Mouse (Mus musculus) erythroid progenitor cell, adult 5-6 weeks (primary cell): ENCODE data around the gene S1pr2. TPM values are rescaled to one million over a fixed set of nuclear protein-coding genes. Genes with fewer than 3 reads are reported as not detected.

Experiments
- total RNA-seq, 2 experiments: library from RNA; stranded (forward) in 1 of 2; stranded (reverse) in 1 of 2; fragments of 150-400 nt in 1 of 2; fragments of 186-747, 209-891 nt in 1 of 2; gene quantifications; 2 replicates each; pipeline versions ENCODE4 v1.2.3 to v1.2.4; 2015 to 2017; ENCODE audit warnings: low replicate concordance in 2 of 2

The S1pr2 gene
- total RNA-seq, 2 experiments from 2014 or later: under 0.01 TPM; not detected in 1

Other genes with a start within 250 kb of the S1pr2 start
- gene Olfm2, start 230.4 kb downstream of the S1pr2 start, total RNA-seq (2015; ENCODE audit: low replicate concordance): not detected in 2 replicates
- gene Olfm2, start 230.4 kb downstream of the S1pr2 start, total RNA-seq (2017; ENCODE audit: low replicate concordance): not detected in 2 replicates
- 1.3 TPM in 1 of 2 replicates, not detected in the other for gene Col5a3, start 161.7 kb downstream of the S1pr2 start, total RNA-seq (2015; ENCODE audit: low replicate concordance)
- gene Col5a3, start 161.7 kb downstream of the S1pr2 start, total RNA-seq (2017; ENCODE audit: low replicate concordance): 0.39 TPM in 1 of 2 replicates, not detected in the other
- not detected in 2 replicates for gene Rdh8, start 158.3 kb downstream of the S1pr2 start, total RNA-seq (2015; ENCODE audit: low replicate concordance)
- not detected in 2 replicates for gene Rdh8, start 158.3 kb downstream of the S1pr2 start, total RNA-seq (2017; ENCODE audit: low replicate concordance)
- 1.1 and 1.7 TPM in 2 replicates for gene A230050P20Rik, start 108.1 kb downstream of the S1pr2 start, total RNA-seq (2015; ENCODE audit: low replicate concordance)
- 3.7 and 4.3 TPM in 2 replicates for gene A230050P20Rik, start 108.1 kb downstream of the S1pr2 start, total RNA-seq (2017; ENCODE audit: low replicate concordance)
- not detected in 2 replicates for gene Angptl6, start 97.1 kb downstream of the S1pr2 start, total RNA-seq (2015; ENCODE audit: low replicate concordance)
- gene Angptl6, start 97.1 kb downstream of the S1pr2 start, total RNA-seq (2017; ENCODE audit: low replicate concordance): 0.53 TPM in 1 of 2 replicates, not detected in the other
- 6.7 and 19.1 TPM in 2 replicates for gene Ppan, start 88.6 kb downstream of the S1pr2 start, total RNA-seq (2015; ENCODE audit: low replicate concordance)
- 7.1 and 16.2 TPM in 2 replicates for gene Ppan, start 88.6 kb downstream of the S1pr2 start, total RNA-seq (2017; ENCODE audit: low replicate concordance)
- gene Eif3g, start 78.2 kb downstream of the S1pr2 start, total RNA-seq (2015; ENCODE audit: low replicate concordance): 47.4 and 59.5 TPM in 2 replicates
- 41.5 and 59.7 TPM in 2 replicates for gene Eif3g, start 78.2 kb downstream of the S1pr2 start, total RNA-seq (2017; ENCODE audit: low replicate concordance)
- gene Dnmt1, start 16.9 kb downstream of the S1pr2 start, total RNA-seq (2015; ENCODE audit: low replicate concordance): 122 and 135 TPM in 2 replicates
- gene Dnmt1, start 16.9 kb downstream of the S1pr2 start, total RNA-seq (2017; ENCODE audit: low replicate concordance): 217 and 249 TPM in 2 replicates
- 13.0 and 22.0 TPM in 2 replicates for gene Mrpl4, start 26.0 kb upstream of the S1pr2 start, total RNA-seq (2015; ENCODE audit: low replicate concordance)
- 13.3 and 18.0 TPM in 2 replicates for gene Mrpl4, start 26.0 kb upstream of the S1pr2 start, total RNA-seq (2017; ENCODE audit: low replicate concordance)
- gene Icam1, start 39.2 kb upstream of the S1pr2 start, total RNA-seq (2015; ENCODE audit: low replicate concordance): 1.3 TPM in 1 of 2 replicates, not detected in the other
- 1.5 and 9.0 TPM in 2 replicates for gene Icam1, start 39.2 kb upstream of the S1pr2 start, total RNA-seq (2017; ENCODE audit: low replicate concordance)
- gene Icam4, start 52.6 kb upstream of the S1pr2 start, total RNA-seq (2015; ENCODE audit: low replicate concordance): 164 and 214 TPM in 2 replicates
- 107 and 112 TPM in 2 replicates for gene Icam4, start 52.6 kb upstream of the S1pr2 start, total RNA-seq (2017; ENCODE audit: low replicate concordance)
- 1.3 and 1.4 TPM in 2 replicates for gene Icam5, start 55.3 kb upstream of the S1pr2 start, total RNA-seq (2015; ENCODE audit: low replicate concordance)
- gene Icam5, start 55.3 kb upstream of the S1pr2 start, total RNA-seq (2017; ENCODE audit: low replicate concordance): 1.3 and 3.5 TPM in 2 replicates
- gene Zglp1, start 90.3 kb upstream of the S1pr2 start, total RNA-seq (2015; ENCODE audit: low replicate concordance): 6.8 TPM in 1 of 2 replicates, not detected in the other
- not detected in 2 replicates for gene Zglp1, start 90.3 kb upstream of the S1pr2 start, total RNA-seq (2017; ENCODE audit: low replicate concordance)
- not detected in 2 replicates for gene Gm49373, start 96.3 kb upstream of the S1pr2 start, total RNA-seq (2015; ENCODE audit: low replicate concordance)
- not detected in 2 replicates for gene Gm49373, start 96.3 kb upstream of the S1pr2 start, total RNA-seq (2017; ENCODE audit: low replicate concordance)
- gene Fdx1l, start 96.8 kb upstream of the S1pr2 start, total RNA-seq (2015; ENCODE audit: low replicate concordance): 13.0 and 19.8 TPM in 2 replicates
- 7.8 and 19.7 TPM in 2 replicates for gene Fdx1l, start 96.8 kb upstream of the S1pr2 start, total RNA-seq (2017; ENCODE audit: low replicate concordance)
- 30.6 and 34.0 TPM in 2 replicates for gene Gm38431, start 115.2 kb upstream of the S1pr2 start, total RNA-seq (2015; ENCODE audit: low replicate concordance)
- 4.2 TPM in 1 of 2 replicates, not detected in the other for gene Gm38431, start 115.2 kb upstream of the S1pr2 start, total RNA-seq (2017; ENCODE audit: low replicate concordance)
- gene Raver1, start 115.2 kb upstream of the S1pr2 start, total RNA-seq (2015; ENCODE audit: low replicate concordance): 18.4 and 23.4 TPM in 2 replicates
- 21.1 and 32.5 TPM in 2 replicates for gene Raver1, start 115.2 kb upstream of the S1pr2 start, total RNA-seq (2017; ENCODE audit: low replicate concordance)
- gene Tyk2, start 154.5 kb upstream of the S1pr2 start, total RNA-seq (2015; ENCODE audit: low replicate concordance): 2.5 and 5.0 TPM in 2 replicates
- gene Tyk2, start 154.5 kb upstream of the S1pr2 start, total RNA-seq (2017; ENCODE audit: low replicate concordance): 4.7 and 5.0 TPM in 2 replicates
- gene Cdc37, start 173.2 kb upstream of the S1pr2 start, total RNA-seq (2015; ENCODE audit: low replicate concordance): 28.9 and 42.9 TPM in 2 replicates
- 68.0 and 76.5 TPM in 2 replicates for gene Cdc37, start 173.2 kb upstream of the S1pr2 start, total RNA-seq (2017; ENCODE audit: low replicate concordance)
- gene Pde4a, start 188.9 kb upstream of the S1pr2 start, total RNA-seq (2015; ENCODE audit: low replicate concordance): 4.6 TPM in 1 of 2 replicates, not detected in the other
- 0.15 and 0.39 TPM in 2 replicates for gene Pde4a, start 188.9 kb upstream of the S1pr2 start, total RNA-seq (2017; ENCODE audit: low replicate concordance)